Mouse (Mus musculus) c-Kit-positive CD71-negative TER-119-negative erythroid progenitor cells, embryonic 14.5 days (primary cell): Measurements from ENCODE around the gene Aco2.

Experiments
- DNase-seq: peaks from one replicate; pipeline ENCODE4 v3.0.0-alpha.2; 2013; ENCODE audit warnings: low read depth

The Aco2 gene

DNA sequence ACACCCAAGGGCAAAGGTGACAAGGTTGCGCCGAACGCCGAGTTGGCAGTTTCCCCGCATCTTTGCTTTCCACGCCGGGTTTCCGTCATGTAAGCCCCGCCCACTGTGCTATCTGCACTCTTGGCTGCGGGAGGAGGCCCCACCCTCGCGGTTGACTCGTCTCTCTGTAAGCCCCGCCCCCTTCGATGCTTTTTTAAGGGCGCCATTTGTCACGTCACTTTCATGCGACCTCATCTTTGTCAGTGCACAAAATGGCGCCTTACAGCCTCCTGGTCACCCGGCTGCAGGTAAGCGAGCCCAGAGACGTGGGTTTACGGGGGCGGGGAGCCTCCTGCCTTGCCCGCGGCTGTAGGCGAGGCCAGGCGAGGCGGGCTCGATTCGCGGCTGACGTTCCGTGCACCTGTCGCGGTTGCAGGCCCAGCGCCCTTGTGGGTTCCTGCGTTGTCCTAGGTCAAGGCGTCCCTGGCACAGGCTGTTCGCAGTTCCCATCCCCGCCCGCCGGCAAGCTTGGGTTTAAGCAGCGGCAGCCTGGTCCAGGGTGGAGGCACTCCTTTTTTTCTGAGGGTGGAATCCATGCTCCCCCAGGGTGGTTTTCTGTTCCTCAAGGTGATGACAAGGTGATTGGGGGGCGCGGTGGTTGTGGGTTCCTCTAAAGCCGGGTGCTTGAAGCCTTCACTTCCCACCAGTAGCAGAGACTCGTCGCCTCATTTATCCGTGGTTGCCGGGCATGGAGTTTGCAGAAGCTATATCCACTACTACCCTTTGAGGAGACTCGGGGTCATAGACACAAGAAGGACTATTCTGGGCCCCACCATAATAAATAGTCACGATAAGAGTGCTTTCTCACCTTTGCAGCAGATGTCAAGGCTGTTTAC lies at the start of gene Aco2:
Gene Aco2, plus strand, starts transcription at position 48 of the 875 bp plus-strand sequence.
- DNase-seq: peak; percentile 99

DNA sequence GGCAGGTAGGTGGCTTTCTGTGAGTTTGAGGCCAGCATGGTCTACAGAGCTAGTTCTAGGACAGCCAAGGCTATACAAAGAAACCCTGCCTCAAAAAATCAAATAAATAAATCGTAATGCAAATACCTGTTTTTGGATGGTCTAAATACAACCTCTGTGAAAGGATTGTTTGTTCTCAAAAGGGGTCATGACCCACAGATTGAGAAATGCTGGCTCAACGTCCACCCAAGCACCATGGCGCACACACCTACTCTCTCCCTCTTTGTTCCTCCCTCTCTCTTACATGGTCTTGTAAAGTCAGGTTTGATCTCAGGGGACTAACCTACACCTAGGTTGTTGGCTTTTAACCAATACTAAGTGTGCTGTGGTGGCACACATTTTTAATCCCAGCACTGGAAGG lies 49.5 kb upstream of the Aco2 start:
- no peak for DNase-seq

DNA sequence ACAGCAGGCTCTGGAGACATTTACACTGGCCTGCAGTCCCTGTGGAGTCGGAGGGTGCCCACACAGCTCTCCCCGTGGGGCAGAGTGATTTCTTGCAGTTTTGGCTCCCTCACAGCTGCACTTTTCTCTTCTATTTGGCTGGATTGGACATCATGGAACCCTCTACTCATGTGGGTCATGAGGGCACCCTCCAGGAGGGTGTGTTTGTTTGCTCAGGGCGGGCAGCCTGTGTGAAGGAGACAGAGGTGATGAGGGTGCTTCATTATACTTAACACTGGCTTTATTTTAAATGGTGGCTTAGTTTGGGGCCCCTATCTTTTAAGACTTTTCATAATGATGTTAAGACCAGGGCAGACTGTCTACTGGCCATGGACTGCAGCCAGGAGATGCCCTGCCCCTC lies 47.3 kb upstream of the Aco2 start:
- DNase-seq: no peak

DNA sequence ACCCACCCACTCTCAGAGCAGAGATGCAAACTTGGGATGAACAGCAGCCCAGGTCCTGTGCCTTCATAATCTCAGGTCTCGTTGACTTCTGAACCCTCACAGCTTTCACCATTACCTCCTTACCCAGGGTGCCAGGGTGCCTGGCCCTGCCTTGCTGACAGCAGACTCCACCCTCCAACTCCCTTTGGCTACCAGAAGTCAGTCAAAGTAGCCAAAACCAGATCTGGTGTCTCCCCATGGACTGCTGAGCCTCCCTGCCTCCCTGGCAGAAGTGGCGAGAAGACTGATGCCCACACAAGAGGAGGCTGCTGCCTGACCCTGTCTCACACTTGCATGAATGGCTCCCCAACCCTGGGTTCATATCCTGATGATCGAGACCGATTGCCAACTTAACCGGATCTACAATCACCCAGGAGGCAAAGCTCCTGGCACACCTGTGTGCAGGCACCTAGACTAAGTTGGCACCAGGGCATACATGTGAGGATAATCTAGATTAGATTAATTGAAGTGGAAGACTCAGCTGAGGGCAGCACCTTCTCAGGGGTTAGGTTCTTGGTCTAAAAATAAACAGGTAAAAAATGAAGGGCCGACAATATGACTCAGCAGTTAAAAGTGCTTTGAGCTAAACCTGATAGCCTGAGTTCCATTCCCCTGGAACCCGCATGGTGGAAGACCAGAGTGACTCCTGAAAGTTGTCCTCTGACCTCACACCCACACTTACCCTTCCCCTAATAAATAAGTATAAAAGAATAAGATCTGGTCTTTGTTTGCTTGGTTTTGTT lies 43.5 kb upstream of the Aco2 start:
- no peak for DNase-seq

DNA sequence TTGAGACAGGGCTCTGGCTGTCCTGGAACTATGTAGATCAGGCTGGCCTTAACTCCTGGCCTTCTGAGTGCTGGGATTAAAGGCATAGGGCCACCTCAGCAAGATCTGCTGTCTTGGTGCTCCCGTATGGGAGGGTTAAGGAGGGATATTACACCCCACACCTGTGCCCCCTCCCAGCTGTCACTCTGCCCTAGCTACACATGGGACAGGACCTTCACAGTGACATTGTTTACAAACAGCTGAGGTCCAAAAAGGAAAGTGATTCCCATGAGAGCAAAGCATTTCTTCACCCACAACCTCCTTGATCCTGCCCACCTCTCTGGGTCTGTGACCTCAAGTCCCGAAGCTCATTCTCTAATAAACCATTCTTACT lies 42.9 kb upstream of the Aco2 start:
- no peak for DNase-seq

DNA sequence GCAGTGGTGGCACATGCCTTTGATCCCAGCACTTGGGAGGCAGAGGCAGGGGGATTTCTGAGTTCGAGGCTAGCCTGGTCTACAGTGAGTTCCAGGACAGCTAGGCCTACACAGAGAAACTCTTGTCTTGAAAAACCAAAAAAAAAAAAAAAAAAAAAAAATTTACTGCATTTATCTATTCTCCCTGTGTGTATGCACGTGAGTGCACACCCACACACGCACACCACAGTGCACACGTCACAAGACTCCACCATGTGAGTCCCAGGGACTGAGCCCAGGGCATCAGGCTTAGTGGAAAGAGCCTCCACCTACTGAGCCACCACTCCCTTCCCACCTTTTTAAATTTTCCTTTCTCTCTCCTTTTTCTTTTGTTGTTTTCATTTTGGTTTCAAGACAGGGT lies 41.6 kb upstream of the Aco2 start:
- DNase-seq: no peak

DNA sequence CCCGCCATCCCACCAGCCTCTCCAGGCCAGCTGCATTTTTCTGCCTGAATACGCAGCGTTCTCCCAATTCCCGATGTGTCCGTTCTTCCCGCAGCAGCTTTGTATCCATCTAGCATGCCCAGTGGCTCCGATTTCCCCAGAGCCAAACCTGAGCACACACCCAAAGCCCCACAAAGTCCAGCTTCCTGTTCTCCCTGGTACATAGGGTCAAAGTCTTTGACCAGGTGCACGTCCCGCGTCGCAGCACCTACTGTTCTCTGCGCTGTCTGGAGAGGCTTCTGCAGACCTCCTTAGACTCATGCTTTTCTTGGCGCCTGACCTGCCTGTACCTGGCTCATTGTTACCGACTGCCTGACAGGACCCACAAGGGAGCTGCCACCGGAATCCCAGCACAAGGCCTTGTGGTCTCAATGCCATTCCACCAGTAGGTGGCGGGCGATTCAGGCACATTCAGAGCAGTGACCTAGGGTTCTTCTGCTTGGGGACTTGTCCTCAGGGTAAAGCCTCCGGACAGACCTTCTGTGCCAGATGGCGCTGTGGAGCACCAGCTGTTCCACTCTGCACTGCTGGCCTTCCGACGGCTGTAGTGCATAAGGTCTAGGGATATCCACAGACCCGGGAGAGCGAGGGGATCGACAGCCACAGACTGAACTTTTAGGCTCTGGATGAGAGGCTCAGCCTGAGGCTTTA lies 40.8 kb upstream of the Aco2 start:
- peak; percentile 97 for DNase-seq

DNA sequence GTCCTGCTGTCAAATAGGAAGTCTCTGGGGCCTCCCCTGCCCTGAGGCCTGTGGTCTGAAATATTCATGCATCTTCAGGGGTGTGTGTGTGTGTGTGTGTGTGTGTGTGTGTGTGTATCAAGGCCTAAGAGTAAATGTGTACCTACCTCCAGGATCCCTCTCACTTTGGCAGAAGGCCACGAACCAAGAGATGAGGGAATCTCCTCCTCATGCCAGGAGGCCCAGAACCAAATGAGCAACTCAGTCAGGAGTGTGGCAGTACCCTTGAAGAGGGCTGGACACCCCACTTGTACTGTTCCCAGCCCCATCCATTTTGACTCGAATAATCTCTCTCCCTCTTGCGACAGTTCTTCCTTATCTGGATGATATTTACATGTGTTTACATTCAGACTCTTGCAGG lies 39.9 kb upstream of the Aco2 start:
- DNase-seq: no peak

DNA sequence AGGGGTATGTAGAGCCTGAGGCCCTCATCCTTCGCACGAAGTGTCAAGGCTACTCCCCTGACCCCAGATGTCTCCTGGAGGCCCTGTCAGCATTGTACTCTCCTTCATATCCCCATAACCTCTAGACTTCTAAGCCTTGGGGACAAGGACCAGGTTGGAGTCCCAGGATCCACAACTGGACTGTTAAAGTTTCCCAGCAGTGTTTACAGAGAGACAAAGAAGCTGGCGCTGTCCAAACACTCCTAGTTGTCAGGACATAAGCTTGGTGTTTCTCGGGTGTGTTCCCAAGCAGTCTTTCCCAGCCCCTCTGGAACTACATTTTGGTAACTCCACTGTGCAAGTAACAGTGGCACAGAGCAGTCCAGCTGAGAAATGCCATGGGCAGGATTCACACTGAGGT lies 38.6 kb upstream of the Aco2 start:
- no peak for DNase-seq

DNA sequence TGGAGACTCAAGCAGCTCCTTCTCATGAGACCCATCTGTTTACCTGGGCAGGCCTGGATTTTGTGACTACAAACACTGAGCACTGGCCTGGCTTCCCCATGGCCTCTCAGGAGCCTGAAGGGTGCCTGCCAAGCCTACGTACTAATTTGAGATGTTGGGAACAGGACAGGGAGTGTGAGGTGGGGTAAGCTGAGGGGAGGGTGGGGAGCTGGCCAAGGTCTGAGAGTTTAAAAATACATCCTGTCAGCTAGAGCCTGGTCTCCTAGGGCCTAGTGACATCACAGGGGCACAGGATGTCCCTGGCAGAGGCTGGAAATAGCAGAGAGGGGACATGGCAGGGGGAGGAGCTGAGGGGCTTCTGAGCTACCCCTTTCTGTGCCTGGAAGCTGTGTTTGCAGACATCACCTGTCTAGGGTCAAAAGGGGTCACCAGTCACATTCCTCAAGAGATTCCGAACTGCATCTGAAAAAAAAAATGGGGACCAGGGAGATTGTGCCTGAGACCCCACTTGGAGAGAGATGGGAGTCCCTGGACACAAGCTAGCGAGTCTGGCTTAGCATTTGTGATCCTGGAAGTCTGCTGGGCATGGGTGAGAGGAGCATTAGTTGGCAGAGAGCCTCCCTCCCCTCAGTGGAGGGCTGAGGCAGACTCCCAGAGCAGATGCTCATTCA lies 37.8 kb upstream of the Aco2 start:
- no peak for DNase-seq

DNA sequence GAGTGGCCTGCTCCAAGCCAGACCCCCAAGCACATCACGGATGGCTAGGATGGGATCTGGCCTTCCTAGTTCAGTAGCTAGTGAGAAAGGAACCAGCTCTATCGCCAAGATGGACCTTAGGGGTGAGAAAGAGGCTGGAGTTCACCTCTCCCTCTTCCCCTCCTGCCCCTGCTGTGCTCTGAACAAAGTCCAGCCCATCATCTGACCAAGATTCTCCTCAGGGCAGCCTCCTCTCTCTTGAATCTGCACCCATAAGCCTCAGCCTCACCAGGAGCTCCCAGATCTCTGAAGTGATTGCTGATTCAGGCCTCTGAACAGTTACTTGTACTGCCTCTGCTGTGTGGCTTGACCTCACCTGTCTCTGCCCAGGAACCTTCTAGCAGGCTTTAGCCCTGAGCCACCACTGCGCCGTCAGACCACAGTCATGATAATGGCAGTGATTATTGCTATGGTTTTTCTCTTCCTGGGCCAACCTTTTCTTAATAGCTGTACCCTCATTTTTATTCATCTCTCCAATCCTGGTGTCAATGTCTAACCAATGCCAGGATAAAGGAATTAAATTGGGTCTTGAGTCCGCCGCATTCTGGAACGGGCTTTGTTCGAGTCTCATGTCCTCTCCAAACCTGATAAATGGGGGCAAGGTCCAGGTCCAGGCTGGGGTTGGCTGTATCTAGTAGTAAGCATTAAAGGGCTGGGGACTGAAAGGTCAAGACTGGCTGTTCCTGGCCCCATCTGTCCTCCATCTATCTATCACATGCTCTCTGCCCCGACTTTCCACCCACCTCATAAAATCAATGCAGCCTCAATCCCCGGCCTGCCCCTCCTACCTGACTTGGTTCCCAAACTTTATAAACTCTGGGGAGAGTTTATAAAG lies 36.9 kb upstream of the Aco2 start:
- DNase-seq: no peak

DNA sequence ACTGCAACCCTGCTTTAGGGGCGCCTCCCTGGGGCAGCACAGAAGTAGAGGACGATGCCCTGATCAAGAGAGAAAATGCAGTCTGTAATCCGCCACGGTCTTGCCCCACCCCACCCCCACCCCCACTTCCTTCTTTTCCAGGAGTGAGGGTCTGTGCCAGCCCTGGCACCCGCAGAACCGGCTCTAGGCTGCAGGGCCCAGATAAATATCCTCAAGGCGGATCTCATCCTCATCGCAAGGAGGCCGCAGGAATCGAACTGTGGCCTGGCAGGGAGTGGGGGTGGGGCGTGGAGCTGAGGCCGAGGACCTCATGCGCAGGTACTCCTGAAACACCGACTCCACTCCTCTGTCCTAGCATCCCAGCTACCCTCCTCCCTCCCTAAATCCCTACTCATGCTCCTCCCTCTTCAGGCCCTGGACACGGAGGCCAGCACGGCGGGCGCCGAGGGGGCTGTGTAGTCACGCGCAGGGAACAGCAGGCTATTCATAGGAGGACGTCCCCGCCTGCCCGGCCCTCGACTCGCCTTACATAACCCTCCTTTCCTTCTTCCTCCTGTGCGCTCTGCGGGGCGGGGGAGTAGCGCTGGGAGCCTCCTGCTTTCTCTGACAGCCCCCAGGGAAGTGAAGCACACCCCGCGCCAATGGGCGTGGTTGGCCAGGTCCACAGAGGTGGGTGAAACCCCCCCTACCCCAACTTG lies 35.8 kb upstream of the Aco2 start:
- DNase-seq: no peak

DNA sequence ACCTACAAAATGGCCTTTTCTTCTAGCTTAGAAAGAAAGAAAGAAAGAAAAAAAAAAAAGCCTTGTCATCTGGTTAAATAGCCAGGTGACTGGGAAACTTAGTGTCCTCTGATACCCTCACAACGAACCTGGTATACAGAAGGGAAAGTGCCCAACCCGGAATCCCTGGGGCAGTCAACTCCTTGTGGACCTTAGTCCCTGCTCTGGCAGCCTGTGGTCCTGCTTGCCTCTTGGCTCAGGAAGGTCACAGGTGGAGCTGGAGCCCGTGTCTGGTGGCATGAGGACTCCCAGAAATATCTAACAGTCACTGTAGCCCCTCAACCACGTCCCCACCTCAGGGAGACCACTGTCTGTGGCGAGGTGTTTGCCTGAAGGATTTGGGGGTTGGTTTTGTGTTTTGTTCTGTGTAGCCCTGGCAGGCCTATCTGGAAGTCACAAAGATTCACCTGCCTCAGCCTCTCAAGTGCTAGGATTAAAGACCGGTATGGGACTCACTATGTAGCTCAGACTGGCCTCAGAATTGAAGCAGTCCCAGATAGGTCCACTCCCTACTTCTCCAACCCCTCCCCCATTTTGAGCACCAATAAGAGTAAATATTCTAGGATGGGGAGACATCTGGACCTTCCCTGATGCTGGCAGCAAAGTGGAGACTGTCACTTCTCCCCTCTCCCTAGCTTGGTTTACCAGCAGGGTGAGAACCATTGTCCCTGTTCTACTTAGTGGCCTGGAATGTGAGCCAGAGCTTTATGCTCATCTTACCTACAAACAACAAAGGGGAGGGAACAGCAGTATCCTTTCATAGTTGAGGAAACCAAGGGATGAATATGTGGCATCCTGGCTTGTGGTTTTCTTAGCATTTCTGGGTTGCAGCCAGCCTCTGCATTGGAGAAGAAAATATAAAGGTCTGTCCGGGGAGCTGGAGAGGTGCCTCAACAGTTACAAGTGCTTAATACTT lies 34.9 kb upstream of the Aco2 start:
- DNase-seq: no peak

DNA sequence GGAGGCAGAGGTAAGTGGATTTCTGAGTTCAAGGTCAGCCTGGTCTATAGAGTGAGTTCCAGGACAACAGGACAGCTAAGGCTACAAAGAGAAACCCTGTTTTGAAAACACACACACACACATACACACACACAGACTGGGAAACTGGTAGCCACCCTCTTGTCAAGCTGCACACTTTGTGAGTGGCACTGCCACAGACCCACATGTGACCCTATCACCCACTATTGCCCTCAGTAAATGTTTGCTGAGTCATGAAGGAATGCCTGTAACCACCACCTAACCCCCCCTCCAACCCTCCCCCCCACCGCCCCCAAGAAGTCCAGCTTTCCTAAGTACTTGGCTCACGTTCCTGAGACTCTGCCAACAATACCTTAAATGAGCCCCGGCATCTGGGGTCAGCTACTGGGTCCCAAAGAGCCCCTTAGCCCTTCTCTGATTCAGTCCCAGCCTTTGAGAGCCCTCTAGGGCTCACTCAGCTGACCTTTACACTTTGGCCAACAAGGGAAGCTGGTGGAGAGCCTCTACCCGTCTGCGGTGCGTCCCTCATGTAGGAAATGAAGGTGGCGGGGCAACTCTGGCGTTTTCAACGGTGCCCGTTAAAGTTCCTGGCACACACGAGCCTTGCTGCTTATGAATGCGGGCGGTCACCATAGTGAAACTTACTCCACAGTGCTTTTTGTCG lies 33.4 kb upstream of the Aco2 start:
- DNase-seq: no peak

DNA sequence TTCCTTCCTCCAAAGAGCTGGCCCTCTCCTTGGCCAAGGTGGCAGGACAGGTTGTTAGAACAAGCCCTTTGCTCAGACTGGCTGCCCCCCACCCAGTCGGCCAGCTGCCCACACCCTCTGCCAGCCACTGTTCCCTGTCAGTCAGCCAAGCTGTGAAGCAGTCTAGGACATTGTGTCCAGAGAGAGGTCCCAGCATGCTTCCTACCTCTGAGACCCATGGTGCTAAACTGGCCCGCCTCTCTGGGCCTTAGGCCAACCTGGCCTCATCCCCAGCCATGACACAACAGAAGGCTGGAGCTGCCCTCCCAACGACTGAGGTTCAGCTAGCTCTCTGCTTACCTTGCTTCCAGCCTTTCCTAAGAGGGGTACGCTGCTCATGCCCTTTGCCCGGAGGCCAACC lies 32.5 kb upstream of the Aco2 start:
- DNase-seq: no peak

DNA sequence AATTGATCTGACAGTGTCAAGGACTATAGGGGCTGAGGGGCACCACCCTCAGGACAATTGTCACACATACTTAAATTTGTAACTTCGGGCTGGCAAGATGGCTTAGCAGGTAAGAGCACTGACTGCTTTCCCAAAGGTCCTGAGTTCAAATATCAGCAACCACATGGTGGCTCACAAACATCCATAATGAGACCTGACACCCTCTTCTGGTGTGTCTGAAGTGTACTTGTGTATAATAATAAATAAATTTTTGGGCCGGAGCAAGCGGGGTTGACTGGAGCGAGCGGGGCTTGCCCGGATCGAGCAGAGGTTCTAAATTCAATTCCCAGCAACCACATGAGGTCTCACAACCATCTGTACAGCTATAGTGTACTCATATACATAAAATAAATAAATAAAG lies 31.8 kb upstream of the Aco2 start:
- DNase-seq: no peak

DNA sequence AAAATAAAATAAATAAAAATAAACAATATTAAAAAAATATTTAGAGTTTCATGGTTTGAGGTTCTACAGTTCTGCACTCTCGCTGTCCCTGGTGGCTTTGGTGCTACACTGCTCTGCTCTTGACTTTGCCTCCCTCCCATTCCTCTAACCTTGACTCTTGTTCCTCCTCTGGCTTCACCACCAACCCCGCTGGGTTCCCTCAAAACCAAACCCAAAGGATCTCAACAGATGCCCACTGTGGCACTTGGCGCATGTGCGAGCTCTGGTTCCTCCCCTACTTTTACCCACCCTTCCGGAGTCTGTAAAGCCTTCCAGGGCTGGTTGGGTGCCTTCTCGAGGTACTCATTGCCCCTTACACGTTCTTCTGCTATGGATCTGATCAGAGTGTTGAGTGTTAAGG lies 29.8 kb upstream of the Aco2 start:
- DNase-seq: no peak

DNA sequence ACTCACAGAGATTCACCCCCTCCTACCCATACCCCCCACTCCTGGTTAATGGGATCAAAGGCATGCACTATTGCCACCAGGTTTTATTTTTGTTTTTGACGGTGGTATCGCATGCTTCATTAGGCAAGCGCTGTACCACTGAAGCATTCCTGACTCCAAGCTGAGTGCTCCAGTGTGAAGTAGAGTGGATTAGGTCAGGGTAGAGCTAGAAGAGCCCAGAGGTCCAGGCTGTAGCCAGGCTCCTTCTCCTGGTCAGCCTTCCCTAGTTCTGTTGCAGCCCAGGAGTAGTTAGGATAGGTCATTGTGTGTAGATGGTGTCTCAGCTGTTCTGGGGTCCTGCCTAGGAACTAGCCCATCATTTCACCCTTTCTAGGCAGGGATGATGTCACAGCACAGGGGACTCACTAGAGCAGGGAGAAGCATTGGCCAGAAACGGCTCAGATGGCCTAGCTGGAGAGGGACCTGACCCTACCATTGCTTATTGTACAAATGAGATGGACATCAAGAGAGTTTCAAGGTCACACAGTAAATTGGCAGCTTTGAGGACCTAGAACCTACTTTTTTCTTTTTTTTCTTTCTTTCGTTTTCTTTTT lies 27.0 kb upstream of the Aco2 start:
- DNase-seq: no peak

DNA sequence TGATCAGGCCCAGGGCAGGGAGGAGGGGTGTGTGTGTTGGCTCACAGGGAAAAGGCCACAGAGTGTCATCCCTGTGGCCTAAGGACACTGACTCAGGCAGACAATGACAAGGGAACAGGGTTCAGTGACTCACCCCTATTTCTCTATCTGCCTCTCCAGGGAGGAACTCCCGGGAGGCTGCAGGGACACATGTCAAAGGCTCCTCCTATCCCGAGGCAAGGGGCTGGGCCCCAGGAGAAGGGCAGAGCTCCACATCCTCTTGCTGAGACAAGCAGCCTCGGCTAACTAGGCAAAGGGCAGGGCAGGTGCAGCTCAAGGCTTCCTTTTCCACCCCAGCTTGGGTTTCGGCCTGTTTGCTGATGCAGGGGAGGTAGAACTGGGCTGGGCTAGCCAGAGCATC lies 26.4 kb upstream of the Aco2 start:
- DNase-seq: no peak
